Mouse (Mus musculus): Measurements from ENCODE around the gene Btbd11. TPM values are rescaled to one million over a fixed set of nuclear protein-coding genes. Genes with fewer than 3 reads are reported as not detected.

Gene Btbd11
- polyA plus RNA-seq, 1 experiment from 2014 or later = 3.7 TPM

DNA sequence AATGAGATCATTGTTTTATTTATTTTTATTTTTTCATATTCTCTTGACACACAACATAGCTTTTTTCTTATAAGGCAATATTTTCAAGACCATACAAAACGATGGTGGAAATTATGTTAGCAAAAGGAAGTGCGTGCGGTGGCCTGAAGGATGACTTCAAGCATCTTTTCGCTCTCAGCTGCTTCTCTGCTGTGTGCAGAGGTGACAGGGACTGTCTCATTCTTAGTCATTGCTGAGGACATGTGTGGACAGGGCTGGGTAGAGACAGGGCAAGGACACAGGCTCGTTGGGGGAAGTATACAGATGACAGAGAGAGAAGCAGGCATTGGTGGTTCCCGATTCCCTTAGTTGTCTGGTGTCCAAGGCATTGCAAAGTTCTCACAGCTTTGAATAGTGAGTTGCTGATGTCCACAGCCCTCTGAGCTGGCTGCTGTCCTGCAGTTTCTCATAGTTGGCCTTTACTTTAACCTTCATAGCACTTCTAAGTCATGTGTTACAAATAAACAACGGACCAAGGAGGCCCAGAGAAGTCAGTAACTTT, 135.7 kb downstream of the Btbd11 start:
- DNase-seq = no peak
- H3K9me3 ChIP-seq (ENCODE audit: low read depth, low read length) = no peaks in the 10 kb centered on the region
- ATAC-seq (ENCODE audit: insufficient read depth) = no peak
- H3K4me1 ChIP-seq (ENCODE audit: insufficient read depth) = no peaks in the 10 kb centered on the region; the same call in 1 of the 2 replicates
- no peak overlapping the region for H3K27ac ChIP-seq (ENCODE audit: low read depth)
- no peak overlapping the region for H3K4me2 ChIP-seq
- no peaks in the 10 kb centered on the region for H3K27me3 ChIP-seq (ENCODE audit: insufficient read depth, low read length)
- TF ChIP-seq CTCF (IDR thresholded peaks at IDR 0.05; ENCODE audit: low read depth) = no peak
- H3K9ac ChIP-seq = no peak overlapping the region
- no peak overlapping the region for H3K4me3 ChIP-seq (ENCODE audit: low read depth, low read length)
- H3K36me3 ChIP-seq (ENCODE audit: insufficient read depth) = no peaks in the 10 kb centered on the region
- 73% methylated on average over 7 of the region's 7 CpGs for WGBS

DNA sequence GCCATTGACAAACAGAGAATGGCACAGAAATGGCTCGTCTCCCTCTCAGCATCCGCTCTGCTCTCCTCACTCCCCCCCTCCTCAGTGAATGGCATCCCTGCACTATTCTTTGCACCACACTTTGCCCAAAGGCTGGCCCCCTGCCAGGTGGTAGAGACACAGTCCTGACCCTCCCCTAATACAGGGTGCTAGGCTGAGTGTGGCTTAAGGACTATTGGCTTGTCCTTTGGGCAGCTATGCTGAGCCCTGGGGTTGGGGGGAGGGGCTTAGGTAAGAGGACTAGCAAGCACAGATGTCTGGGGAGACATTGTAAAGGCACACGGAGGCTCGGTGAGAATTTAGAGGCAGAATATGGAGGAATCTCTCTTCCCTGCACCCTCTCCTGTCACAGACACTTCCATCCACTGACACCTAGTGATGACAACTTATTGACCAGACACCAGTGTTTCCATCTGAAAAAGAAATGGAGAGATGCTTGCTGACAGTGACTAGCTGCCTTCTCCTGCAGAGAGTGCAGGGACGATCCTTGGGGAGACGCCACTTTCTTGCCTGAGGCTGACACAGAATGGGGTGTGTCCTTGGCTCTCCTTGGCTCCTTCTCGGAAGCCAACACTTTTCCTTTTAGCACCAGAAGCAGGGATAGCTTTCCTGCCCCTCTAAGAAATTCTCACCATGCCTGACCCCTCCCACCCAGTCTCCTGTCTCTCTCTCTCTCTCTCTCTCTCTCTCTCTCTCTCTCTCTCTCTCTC, 138.8 kb downstream of the Btbd11 start:
- H3K9ac ChIP-seq = no peak overlapping the region
- H3K4me2 ChIP-seq = no peak overlapping the region
- H3K4me3 ChIP-seq (ENCODE audit: low read depth, low read length) = no peak overlapping the region
- no peak for TF ChIP-seq CTCF (IDR thresholded peaks at IDR 0.05; ENCODE audit: low read depth)
- H3K4me1 ChIP-seq (ENCODE audit: insufficient read depth) = no peaks in the 10 kb centered on the region
- H3K36me3 ChIP-seq (ENCODE audit: insufficient read depth) = no peaks in the 10 kb centered on the region
- ATAC-seq (ENCODE audit: insufficient read depth) (peak; percentile 44; the same call in 1 of the 2 replicates), DNase-seq (no peak)
- no peaks in the 10 kb centered on the region for H3K9me3 ChIP-seq (ENCODE audit: low read depth, low read length)
- no peaks in the 10 kb centered on the region for H3K27me3 ChIP-seq (ENCODE audit: insufficient read depth, low read length)
- WGBS = 26% methylated on average over 7 of the region's 7 CpGs
- H3K27ac ChIP-seq (ENCODE audit: low read depth) = no peak overlapping the region

DNA sequence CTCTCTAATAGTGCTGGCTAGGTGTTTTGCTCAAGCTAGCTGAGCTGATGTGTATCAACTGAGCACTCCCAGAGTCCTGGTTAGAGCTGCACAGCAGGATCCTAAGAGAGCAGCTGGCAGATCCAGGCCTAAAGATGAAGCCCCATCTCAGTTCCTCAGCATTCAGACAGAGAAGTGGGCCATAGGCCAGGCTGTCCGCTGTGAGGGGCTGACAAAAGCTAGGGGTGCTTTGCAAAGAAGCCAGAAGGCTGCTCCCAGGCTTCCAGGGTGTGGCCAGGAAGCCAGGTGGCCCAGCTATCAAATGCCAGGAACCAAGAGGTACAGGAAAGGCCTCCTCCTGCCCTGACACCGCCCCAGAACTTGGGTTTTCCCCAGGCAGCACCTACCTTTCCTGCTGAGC, 140.0 kb downstream of the Btbd11 start:
- 67% methylated on average over 2 of the region's 2 CpGs for WGBS

GRCm38 (mm10) chr10:85527722-85528121, 141.1 kb downstream of the Btbd11 start:
- no peak for ATAC-seq (ENCODE audit: insufficient read depth)
- 55% methylated on average over 4 of the region's 4 CpGs for WGBS

More for the DNA sequence above, 140.0 kb downstream of the Btbd11 start:
- H3K4me3 ChIP-seq (ENCODE audit: low read depth, low read length) = no peak overlapping the region
- no peak overlapping the region for H3K27ac ChIP-seq (ENCODE audit: low read depth)
- no peak overlapping the region for H3K9ac ChIP-seq
- no peaks in the 10 kb centered on the region for H3K9me3 ChIP-seq (ENCODE audit: low read depth, low read length)
- no peaks in the 10 kb centered on the region for H3K36me3 ChIP-seq (ENCODE audit: insufficient read depth)
- no peaks in the 10 kb centered on the region for H3K27me3 ChIP-seq (ENCODE audit: insufficient read depth, low read length)
- no peak overlapping the region for H3K4me2 ChIP-seq
- no peak for TF ChIP-seq CTCF (IDR thresholded peaks at IDR 0.05; ENCODE audit: low read depth)
- DNase-seq = no peak
- no peak for ATAC-seq (ENCODE audit: insufficient read depth)
- H3K4me1 ChIP-seq (ENCODE audit: insufficient read depth) = no peaks in the 10 kb centered on the region

DNA sequence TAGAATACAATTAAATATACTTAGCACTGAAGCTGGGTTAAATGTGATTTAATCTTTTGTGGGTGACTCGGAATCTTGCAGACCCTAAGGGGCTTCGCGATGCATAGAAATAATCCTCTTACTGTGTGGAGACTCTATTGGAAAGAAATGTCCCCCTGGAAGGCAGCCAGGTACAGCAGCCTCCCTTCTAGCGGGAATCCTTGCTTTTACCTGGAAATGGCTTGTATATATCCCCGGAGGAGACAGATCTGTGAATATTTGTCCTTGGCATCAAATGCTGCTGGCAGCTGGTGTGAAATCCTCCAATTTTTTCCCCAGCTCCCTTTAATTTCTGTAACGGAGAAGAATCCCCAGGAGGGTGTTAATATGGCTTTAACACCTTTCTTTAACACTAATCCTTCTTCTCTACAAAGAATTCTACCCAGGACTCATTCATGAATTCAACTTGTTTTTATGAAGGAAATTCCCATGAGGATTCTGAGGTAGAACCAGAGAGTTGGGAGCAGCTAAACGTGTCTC, 146.6 kb downstream of the Btbd11 start:
- no peak overlapping the region for H3K9ac ChIP-seq
- no peaks in the 10 kb centered on the region for H3K4me1 ChIP-seq (ENCODE audit: insufficient read depth)
- H3K36me3 ChIP-seq (ENCODE audit: insufficient read depth) = no peaks in the 10 kb centered on the region
- H3K27me3 ChIP-seq (ENCODE audit: insufficient read depth, low read length) = no peaks in the 10 kb centered on the region
- ATAC-seq (ENCODE audit: insufficient read depth) (no peak), DNase-seq (no peak)
- H3K4me2 ChIP-seq = no peak overlapping the region
- 55% methylated on average over 7 of the region's 7 CpGs for WGBS
- no peaks in the 10 kb centered on the region for H3K9me3 ChIP-seq (ENCODE audit: low read depth, low read length)
- TF ChIP-seq CTCF (IDR thresholded peaks at IDR 0.05; ENCODE audit: low read depth) = no peak
- H3K27ac ChIP-seq (ENCODE audit: low read depth) = no peak overlapping the region
- no peak overlapping the region for H3K4me3 ChIP-seq (ENCODE audit: low read depth, low read length)

More at GRCm38 (mm10) chr10:85527722-85528121, 141.1 kb downstream of the Btbd11 start:
- no peaks in the 10 kb centered on the region for H3K27me3 ChIP-seq (ENCODE audit: insufficient read depth, low read length)
- H3K27ac ChIP-seq (ENCODE audit: low read depth) = no peak overlapping the region
- H3K4me2 ChIP-seq = no peak overlapping the region
- no peaks in the 10 kb centered on the region for H3K4me1 ChIP-seq (ENCODE audit: insufficient read depth)
- H3K9ac ChIP-seq = no peak overlapping the region
- TF ChIP-seq CTCF (IDR thresholded peaks at IDR 0.05; ENCODE audit: low read depth) = no peak
- no peaks in the 10 kb centered on the region for H3K9me3 ChIP-seq (ENCODE audit: low read depth, low read length)
- no peak for DNase-seq
- no peaks in the 10 kb centered on the region for H3K36me3 ChIP-seq (ENCODE audit: insufficient read depth)
- no peak overlapping the region for H3K4me3 ChIP-seq (ENCODE audit: low read depth, low read length)

DNA sequence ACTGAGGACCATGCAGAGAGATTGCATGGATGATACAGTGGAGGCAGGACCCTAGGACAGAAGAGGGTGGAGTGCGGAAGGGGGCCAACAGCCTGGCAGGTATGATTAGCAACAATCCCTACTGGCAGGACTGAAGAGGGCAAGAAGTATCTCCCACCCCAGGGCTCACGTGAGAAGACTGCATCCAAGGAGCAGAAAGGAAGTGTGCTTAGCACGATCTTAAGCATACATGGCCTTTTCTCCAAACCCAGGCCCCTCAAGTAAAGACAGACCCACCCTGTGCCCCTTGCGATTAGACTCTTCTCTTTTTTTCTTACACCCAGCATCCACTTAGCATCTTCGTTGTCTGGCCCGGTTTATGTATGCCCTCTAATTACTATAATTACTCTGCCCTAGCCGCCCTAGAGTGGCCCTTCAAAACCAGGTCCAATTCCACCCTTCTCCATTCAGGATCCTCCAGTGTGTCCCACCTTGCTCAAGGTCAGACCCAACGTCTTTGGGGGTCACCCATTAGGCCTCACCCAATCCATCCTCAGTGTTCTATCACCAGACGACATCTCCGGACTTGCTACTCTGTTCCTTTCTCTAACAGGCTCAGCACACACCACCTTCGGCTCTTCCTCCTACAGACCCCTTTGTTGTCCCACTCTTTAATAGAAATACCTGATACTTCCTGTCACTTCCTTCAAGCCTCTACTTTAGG, 151.6 kb downstream of the Btbd11 start:
- Histone ChIP-seq H3K4me1 (ENCODE audit: insufficient read depth) (no peaks in the 10 kb centered on the region), H3K9me3 (ENCODE audit: low read depth, low read length) (no peaks in the 10 kb centered on the region), H3K9ac (no peak overlapping the region), H3K4me3 (ENCODE audit: low read depth, low read length) (no peak overlapping the region), H3K4me2 (no peak overlapping the region), H3K27ac (ENCODE audit: low read depth) (no peak overlapping the region), H3K27me3 (ENCODE audit: insufficient read depth, low read length) (no peaks in the 10 kb centered on the region), H3K36me3 (ENCODE audit: insufficient read depth) (no peaks in the 10 kb centered on the region)
- no peak for ATAC-seq (ENCODE audit: insufficient read depth)
- WGBS = 84% methylated on average over 11 of the region's 11 CpGs
- TF ChIP-seq CTCF (IDR thresholded peaks at IDR 0.05; ENCODE audit: low read depth) = no peak
- no peak for DNase-seq

Measured in lung, embryonic 14.5 days (tissue).